Mouse (Mus musculus) heart, postnatal 0 days (tissue): ENCODE results near the gene Pank4.

Source experiments
- CTCF ChIP-seq: IDR thresholded peaks from 2 replicates; pipeline ENCODE4 v1.5.1; 2016; ENCODE audit warnings: antibody characterized with exemption, control low read depth, low read depth
- EP300 ChIP-seq: IDR thresholded peaks from 2 replicates; pipeline ENCODE4 v1.6.1; 2016; ENCODE audit warnings: antibody characterized with exemption, low read depth

- TF ChIP-seq CTCF (peak; percentile 75), EP300 (no peak)
Observed at GRCm38 (mm10) chr4:155012788-155013187, 48.9 kb downstream of the Pank4 start.
